Mouse (Mus musculus) embryonic stem cell, embryonic (primary cell): Measurements from ENCODE around the gene Usp54.

ENCODE experiments used
- CTCF ChIA-PET, 4 experiments: fragments of 300-600 bp in 2 of 4; fragments of 350-600 bp in 2 of 4; sonication (Branson Sonifier 250); formaldehyde crosslinking; loops; one replicate each; lab custom pipeline; 2022; ENCODE audit warnings: inconsistent platforms in 2 of 4; lab: Charles Lee
- POLR2A ChIA-PET, 4 experiments: fragments of 300-600 bp in 2 of 4; fragments of 350-600 bp in 2 of 4; sonication (Branson Sonifier 250); formaldehyde crosslinking; loops; one replicate each; lab custom pipeline; 2022; ENCODE audit warnings: antibody characterized with exemption in 4 of 4, inconsistent platforms in 1 of 4; lab: Charles Lee

The Usp54 gene

DNA sequence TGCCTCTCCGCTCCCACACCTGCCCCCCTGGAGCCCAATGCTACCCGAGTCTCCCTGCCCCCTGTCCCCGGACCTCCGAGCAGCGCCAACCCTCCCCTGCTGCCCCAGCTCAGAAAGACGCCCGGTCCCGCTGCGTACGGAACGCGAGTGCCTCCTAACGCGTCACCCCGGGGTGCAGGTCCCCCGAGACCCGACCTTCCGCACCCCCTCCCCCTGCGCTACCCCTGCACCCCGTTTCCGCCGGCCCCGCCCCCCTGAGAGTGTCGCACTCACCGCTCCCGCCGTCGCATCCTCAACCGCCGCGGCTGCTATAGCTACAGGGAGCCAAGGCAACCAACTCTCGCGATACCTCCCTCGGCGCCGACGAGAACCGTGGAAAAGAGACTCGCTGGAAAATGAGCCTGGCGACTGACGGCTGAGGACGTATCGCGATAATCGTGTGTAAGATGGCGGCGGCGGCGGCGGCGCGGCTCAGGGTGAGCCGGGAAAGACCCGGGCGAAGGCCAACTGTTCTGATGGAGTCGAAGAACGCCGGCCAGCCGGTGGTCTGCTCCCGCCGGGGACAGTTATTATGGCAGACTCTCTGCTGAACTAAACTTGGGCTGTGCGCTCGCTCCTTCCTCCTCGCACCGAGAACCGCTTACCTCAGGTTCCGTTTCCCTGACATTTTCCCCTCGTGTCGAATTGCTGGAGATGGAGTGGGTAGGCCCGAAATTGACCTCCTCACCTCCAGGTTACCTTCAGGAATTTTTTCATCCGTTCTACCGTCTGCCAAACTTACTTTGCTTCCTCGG lies at the start of gene Usp54:
Usp54 (minus strand) TSS at position 420 of the 794 bp plus-strand sequence.
- ChIA-PET CTCF (interaction anchor here in 2 of 4 experiments (0.6 to 1.6 kb wide), 8 partner anchors 9 to 243 kb away, joined by 3 to 9 read pairs (median 4); partner anchors contain the start of gene Sec24c (in 1 of the 2)), POLR2A (interaction anchor here (0.6 to 4.2 kb wide), 86 partner anchors 8 to 780 kb away, joined by 3 to 69 read pairs (median 5); partner anchors contain the start of genes Ppp3cb (in 3 of the 4), Sec24c (in 3 of the 4), Vcl (in 3 of the 4) and Adk (in 2 of the 4))

DNA sequence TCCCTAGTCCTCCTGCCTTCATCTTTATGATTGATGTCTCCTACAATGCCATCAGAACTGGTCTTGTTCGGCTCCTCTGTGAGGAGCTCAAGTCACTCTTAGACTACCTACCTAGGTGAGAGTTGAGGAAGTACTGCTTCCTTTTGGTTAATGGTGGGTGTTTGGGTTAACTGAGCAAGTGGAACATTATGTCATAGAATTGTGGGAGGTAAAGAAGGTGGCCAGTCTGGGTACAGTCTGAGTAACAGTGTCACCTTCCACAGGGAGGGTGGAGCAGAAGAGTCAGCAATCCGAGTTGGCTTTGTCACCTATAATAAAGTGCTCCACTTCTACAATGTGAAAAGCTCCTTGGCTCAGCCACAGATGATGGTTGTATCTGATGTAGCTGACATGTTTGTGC lies 48.1 kb upstream of the Usp54 start:
- POLR2A ChIA-PET, result interaction anchor here in 2 of 4 experiments (0.5 to 1.6 kb wide), 6 partner anchors 10 to 213 kb away, joined by 3 to 4 read pairs (median 3); no protein-coding TSS in a partner anchor
- CTCF ChIA-PET, result no interaction called here

DNA sequence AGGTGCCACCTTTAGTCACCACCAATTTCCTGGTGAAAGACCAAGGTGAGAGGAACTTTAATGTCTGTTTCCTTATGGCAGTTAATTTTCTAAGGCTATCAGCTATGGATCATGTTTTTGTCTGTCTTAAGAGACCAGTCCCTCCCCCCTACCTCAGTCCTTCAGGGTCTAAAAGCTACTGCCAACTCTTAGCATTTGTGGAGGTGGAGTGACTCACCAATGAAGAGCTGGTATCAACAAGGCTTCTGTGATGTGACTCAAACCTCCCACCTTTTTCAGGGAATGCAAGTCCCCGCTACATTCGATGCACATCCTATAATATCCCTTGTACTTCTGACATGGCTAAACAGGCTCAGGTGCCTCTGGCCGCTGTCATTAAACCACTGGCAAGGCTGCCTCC lies 45.7 kb upstream of the Usp54 start:
- CTCF ChIA-PET, result interaction anchor here in 1 of 4 experiments (0.6 kb wide), 1 partner anchor 69 kb away, joined by 3 read pairs; no protein-coding TSS in a partner anchor
- POLR2A ChIA-PET, result interaction anchor here in 2 of 4 experiments (1.0 to 5.3 kb wide), 5 partner anchors 12 to 21 kb away, joined by 3 to 34 read pairs (median 4); partner anchors contain the start of genes Chchd1 (in 1 of the 2), Sec24c (in 1 of the 2) and Zswim8 (in 1 of the 2)

DNA sequence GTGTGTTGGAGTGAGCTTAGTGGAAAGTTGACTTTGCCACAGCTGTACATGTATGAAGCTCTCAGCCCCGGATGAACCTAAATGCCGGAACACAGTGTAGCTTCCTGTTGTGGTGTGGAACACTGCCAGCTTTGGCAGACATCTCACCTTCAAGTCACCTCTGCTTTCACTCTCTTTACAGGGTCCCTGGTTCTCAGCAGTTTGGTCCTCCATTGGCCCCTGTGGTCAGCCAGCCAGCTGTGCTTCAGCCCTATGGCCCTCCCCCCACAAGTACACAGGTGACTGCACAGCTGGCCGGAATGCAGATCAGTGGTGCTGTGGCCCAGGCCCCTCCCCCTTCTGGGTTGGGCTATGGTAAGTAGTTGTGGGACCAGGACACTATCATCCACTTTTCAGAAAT lies 41.6 kb upstream of the Usp54 start:
- ChIA-PET CTCF (interaction anchor here in 2 of 4 experiments (0.6 to 2.0 kb wide), 9 partner anchors 9 to 368 kb away, joined by 3 to 5 read pairs (median 3); no protein-coding TSS in a partner anchor), POLR2A (interaction anchor here in 3 of 4 experiments (0.5 to 6.4 kb wide), 16 partner anchors 8 to 246 kb away, joined by 3 to 43 read pairs (median 6); partner anchors contain the start of genes Fut11 (in 3 of the 3), Sec24c (in 2 of the 3), Chchd1 (in 1 of the 3) and Usp54 (in 1 of the 3))

DNA sequence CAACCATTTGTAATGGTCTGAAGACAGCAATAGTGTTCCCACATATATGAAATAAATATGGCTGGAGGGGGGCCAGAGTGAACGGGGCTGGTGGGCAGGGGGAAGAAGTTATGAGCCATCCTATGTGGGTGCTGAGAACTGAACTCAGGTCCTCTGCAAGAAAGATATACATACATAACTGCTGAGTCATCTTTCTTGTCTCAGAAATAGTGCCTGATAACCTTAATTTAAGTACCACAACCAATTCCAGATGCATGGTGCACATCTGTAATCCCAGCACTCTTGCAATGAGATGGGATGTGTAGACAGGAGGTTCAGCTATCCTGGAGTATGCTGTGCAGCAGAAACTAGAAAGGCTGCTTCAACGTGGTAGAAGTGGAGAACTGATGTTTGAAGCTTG lies 40.9 kb upstream of the Usp54 start:
- CTCF ChIA-PET, result interaction anchor here in 1 of 4 experiments (1.1 to 2.0 kb wide), 4 partner anchors 9 to 20 kb away, joined by 3 to 5 read pairs (median 3); no protein-coding TSS in a partner anchor
- POLR2A ChIA-PET, result interaction anchor here in 2 of 4 experiments (1.0 to 6.4 kb wide), 12 partner anchors 8 to 247 kb away, joined by 3 to 43 read pairs (median 8); partner anchors contain the start of genes Fut11 (in 2 of the 2), Sec24c (in 2 of the 2), Chchd1 (in 1 of the 2) and Usp54 (in 1 of the 2)

DNA sequence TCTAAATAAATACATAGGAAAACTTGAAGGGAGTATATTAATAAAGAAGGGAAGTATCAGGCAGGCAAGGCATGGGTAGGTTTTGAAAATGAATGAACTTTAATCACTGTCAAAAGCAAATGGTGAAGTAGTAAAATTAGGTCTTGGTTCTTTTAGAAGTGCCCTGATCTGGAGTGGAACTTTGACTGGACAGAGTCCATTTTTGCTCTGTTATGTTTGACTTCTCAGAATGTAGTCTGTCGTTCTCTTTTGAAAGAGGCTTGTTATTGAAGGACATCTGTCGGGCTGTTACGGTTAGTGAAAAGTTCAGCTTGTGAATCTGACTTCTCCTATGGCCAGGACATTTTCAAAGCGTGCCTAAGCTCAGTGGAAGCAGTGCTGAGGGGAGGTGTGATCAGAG lies 37.0 kb upstream of the Usp54 start:
- POLR2A ChIA-PET, result interaction anchor here in 1 of 4 experiments (1.3 to 1.7 kb wide), 2 partner anchors 10 to 17 kb away, joined by 3 to 4 read pairs; partner anchors contain the start of gene Fut11
- CTCF ChIA-PET, result no interaction called here

DNA sequence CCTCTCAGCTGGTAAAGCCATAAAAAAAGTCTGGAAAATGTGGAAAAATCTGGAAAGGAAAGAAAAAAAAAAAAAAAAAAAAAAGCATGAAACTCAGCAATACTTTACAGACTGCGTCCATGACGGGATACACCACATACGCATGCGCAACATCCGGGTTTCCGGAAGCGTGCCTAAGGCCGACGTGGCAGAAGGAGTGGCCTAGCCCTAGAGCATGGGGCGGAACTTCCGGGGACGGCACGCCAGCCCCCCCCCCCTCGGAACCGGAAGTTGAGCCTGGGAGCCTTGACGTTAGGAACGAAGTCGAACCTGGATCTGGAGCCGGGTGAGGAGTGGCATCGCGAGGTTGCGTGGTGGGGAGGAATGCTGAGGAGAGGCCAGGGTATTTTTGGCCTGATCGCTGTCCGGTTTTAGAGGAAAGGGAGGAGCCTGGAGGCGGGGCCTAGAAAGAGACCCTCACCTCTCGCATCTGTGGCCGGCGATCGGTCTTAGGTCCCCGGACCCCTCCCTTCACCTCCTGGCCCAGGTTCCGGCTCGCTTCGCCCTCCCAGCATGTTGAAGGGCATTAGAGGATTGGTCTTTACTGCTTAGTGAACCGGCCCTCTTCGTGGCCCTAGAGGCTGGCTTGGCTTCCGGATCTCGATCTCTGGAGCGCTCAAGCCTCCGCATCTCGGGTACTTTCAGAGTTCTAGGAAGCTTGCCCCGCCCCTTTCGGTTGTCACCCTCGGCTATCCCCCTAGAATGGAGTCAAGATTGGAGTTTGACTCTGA lies 33.4 kb upstream of the Usp54 start, which contains the start of gene Sec24c:
Sec24c (plus strand) TSS at position 245 of the 770 bp plus-strand sequence.
- ChIA-PET CTCF (interaction anchor here (0.5 to 3.4 kb wide), 16 partner anchors 13 to 560 kb away, joined by 3 to 34 read pairs (median 5); partner anchors contain the start of genes Adk (in 1 of the 4), Ap3m1 (in 1 of the 4) and Mrps16 (in 1 of the 4)), POLR2A (interaction anchor here (0.5 to 5.3 kb wide), 109 partner anchors 8 to 1159 kb away, joined by 3 to 84 read pairs (median 4); partner anchors contain the start of genes Anxa7 (in 3 of the 4), Ppp3cb (in 3 of the 4), Usp54 (in 3 of the 4) and Adk (in 2 of the 4))

DNA sequence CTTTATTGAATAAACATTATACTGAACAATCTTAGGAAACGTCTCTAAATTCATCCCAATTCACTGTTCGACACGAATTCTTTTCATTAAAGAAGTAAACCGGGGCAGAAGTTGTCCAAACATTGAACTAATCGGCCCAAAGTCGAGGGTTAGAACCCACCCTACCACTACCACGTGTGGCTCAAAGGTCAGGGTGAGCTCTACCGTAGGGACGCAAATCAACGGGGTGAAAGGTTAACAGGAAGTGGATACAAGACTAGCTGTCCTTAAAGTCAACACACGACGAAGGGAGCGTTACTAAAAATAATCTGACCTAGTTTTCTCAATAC lies 32.8 kb upstream of the Usp54 start:
- ChIA-PET CTCF (interaction anchor here (0.5 to 3.4 kb wide), 24 partner anchors 8 to 560 kb away, joined by 3 to 34 read pairs (median 4); partner anchors contain the start of genes Adk (in 1 of the 4), Ap3m1 (in 1 of the 4), Cfap70 (in 1 of the 4) and Mrps16 (in 1 of the 4)), POLR2A (interaction anchor here (0.5 to 5.3 kb wide), 99 partner anchors 8 to 1159 kb away, joined by 3 to 84 read pairs (median 5); partner anchors contain the start of genes Anxa7 (in 3 of the 4), Ppp3cb (in 3 of the 4), Usp54 (in 3 of the 4) and Adk (in 2 of the 4))

DNA sequence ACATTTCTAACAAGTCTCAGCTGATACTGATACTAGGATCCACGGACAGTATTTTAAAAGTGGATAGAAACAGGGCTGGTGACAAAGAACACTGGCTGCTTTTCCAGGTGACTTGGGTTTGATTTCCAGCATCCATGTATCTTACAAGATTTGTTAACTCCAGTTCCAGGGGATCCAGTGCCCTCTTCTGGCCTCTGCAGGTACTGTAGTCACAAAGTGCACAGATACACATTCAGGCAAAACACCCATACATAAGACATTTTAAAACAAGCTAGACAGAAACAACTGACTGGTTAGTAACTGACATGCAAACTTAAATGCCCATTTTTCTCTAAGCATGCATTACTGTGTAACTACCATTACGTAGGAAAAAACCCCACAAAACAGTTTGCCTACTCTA lies 32.1 kb upstream of the Usp54 start:
- POLR2A ChIA-PET, result interaction anchor here in 3 of 4 experiments (0.7 to 5.3 kb wide), 59 partner anchors 10 to 614 kb away, joined by 3 to 84 read pairs (median 6); partner anchors contain the start of genes Ppp3cb (in 3 of the 3), Anxa7 (in 2 of the 3), Fut11 (in 2 of the 3) and Usp54 (in 2 of the 3)

DNA sequence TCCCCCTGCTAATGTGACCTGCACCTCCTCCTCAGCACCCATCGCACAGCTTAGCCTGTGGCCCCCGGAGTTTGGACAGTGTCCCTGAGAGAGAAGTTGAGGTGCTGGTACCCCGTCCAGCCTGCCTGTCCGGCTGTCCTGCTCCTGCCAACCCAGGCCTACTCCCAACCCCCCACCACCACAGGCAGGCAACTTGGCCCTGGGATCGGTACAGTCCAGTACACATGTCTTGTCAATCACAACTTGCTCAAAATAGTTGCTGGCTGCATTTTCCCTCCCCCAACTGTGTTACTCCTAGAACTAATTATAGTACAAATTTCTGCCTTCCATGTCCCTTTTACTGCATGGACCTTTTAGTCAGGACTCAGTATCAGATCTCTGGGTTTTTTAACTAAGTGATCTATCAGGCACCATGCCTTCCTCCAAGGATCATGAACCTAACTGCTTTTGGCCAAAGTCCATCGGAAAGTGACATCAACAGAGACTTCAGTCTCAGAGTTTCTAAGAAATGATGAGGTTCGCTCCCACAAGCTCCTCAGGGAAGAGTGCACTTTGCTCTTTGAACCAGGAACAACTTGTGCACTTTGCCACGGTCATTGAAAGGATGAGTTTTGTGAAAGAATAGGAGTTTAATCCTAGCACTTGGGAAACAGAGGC lies 27.4 kb upstream of the Usp54 start, which contains the start of gene Synpo2l:
Synpo2l (minus strand) TSS at position 201 of the 657 bp plus-strand sequence.
- POLR2A ChIA-PET, result no interaction called here
- CTCF ChIA-PET, result interaction anchor here in 1 of 4 experiments (1.1 kb wide), 1 partner anchor 290 kb away, joined by 3 read pairs; no protein-coding TSS in a partner anchor

More for the DNA sequence above, 32.1 kb upstream of the Usp54 start:
- CTCF ChIA-PET, result interaction anchor here (0.6 to 3.4 kb wide), 24 partner anchors 9 to 559 kb away, joined by 3 to 34 read pairs (median 4); partner anchors contain the start of genes Adk (in 1 of the 4), Ap3m1 (in 1 of the 4), Cfap70 (in 1 of the 4) and Mrps16 (in 1 of the 4)

DNA sequence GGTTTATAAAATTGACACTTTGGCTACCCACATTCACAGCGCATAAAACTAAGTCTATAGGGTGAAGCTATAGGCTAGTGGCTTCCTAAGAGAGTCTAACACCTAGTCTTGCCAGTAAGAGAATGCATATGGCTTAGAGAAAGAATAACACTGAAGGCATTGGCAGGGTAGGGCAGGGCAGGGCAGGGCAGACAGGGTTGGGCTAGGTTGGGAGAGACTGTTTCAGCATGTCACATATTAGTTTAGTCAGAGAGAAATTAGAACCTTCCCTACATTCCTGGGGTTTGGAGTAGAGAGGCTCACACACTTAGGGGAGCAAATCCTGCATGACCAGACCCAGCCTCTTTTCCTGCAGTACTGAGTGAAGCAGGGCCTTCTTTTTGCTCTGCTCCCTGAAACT lies 26.6 kb upstream of the Usp54 start:
- POLR2A ChIA-PET, result interaction anchor here in 1 of 4 experiments (1.8 to 1.9 kb wide), 2 partner anchors 27 to 188 kb away, joined by 4 to 6 read pairs; partner anchors contain the start of genes Anxa7 and Usp54
- CTCF ChIA-PET, result no interaction called here

DNA sequence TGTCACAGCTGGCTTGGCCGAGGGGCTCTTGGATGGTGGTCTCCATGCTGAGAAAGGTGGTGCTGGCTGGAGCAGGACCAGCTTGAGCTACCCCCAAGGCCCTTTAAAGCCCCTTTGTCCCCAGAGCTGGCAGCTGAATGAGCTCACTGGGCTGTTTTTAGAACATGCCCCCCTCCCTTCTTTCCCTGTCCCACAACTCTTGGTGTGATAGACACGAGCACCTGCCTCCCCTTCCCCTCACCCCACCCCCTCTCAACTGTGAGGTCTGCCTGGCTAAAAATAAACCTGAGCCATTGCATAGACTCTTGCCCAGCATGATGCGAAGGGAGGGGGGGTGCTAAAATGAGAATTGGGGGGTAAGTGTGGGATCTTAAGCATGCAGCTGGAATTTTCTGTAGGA lies 23.6 kb upstream of the Usp54 start:
- ChIA-PET CTCF (interaction anchor here in 3 of 4 experiments (0.6 to 1.2 kb wide), 3 partner anchors 9 to 88 kb away, joined by 3 read pairs; no protein-coding TSS in a partner anchor), POLR2A (interaction anchor here in 2 of 4 experiments (0.5 to 5.9 kb wide), 9 partner anchors 8 to 409 kb away, joined by 3 to 84 read pairs (median 4); partner anchors contain the start of genes Sec24c (in 2 of the 2), Adk (in 1 of the 2), Anxa7 (in 1 of the 2) and Ap3m1 (in 1 of the 2))

DNA sequence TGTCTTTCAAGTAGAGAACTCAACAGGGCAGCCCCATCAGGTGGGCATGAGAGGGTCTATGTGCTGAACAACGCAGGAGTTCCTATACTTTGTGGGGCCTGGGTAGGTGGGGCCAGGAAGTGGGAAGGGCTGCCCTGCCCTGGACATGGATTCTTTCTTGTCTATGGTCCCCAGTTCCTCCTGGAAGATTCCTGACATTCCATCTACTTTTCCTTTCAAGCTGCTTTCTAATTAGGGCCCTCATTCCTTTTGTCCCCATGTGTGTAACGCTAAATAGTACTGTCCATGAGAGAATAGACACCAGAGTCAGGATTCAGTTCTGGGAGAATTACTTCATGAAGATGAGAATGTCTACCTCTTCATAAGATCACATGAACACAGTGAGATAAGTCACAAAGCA lies 22.7 kb upstream of the Usp54 start:
- ChIA-PET CTCF (interaction anchor here in 2 of 4 experiments (0.8 to 1.2 kb wide), 2 partner anchors 87 to 88 kb away, joined by 3 read pairs; no protein-coding TSS in a partner anchor), POLR2A (interaction anchor here in 3 of 4 experiments (0.7 to 5.9 kb wide), 9 partner anchors 8 to 833 kb away, joined by 3 to 84 read pairs (median 4); partner anchors contain the start of genes Sec24c (in 2 of the 3), Adk (in 1 of the 3), Anxa7 (in 1 of the 3) and Ap3m1 (in 1 of the 3))

DNA sequence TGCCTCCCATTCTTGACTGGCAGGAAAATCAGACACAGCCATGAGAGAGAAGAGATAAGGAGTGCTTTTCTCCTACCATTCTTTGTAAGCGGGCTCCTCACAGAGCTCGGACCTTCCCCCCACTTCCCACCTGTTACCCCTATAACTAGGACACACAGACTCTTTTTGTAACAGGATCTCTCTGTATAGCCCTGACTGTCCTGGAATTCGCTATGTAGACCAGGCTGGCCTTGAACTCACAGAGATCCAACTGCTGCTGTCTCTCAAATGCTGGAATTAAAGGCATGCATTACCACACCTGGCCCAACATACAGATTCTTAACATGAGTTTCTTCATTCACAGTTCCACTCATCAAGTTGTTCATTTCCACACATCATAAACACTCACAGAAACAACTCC lies 21.9 kb upstream of the Usp54 start:
- ChIA-PET POLR2A (interaction anchor here in 3 of 4 experiments (1.2 to 5.9 kb wide), 9 partner anchors 7 to 270 kb away, joined by 3 to 84 read pairs (median 23); partner anchors contain the start of genes Sec24c (in 2 of the 3), Mrps16 (in 1 of the 3) and Usp54 (in 1 of the 3)), CTCF (interaction anchor here in 3 of 4 experiments (0.8 to 3.9 kb wide), 4 partner anchors 10 to 87 kb away, joined by 3 to 32 read pairs (median 17); no protein-coding TSS in a partner anchor)

DNA sequence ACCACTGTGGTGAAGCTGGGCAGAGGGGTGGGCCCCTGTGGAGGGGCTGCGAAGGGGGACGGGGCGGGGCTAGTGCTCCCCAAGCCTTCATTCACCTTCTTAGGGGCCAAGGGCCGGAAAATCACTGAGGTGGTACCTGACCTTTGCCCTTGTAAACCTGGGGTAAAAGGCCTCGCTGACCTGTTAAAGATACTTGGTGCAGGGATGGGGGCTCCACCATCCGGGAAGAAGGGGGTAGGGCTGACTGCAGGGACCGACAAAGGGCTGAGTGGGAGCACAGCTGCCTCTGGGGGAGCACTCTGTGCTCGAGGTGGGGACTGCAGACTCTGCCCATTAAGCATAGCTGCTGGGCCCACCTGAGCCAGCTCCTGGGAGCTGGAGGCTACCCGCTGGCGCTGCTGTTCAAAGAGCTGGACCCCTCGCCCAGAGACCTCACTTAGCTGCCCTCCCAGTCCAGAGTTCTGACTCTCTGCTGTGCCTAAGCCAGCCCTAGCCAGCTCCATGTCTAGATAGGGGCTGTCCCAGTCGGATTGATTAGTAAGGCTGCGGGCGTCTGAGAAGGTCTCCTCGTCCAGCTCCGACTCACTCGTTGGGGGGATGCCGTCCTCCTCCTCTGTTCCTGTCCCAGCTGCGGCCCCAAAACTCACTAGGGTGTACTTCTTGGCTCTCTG lies 20.9 kb upstream of the Usp54 start:
- CTCF ChIA-PET, result interaction anchor here (0.5 to 3.9 kb wide), 28 partner anchors 9 to 887 kb away, joined by 3 to 34 read pairs (median 4); partner anchors contain the start of genes Anxa7 (in 2 of the 4), Cfap70 (in 1 of the 4), Fut11 (in 1 of the 4) and Sec24c (in 1 of the 4)
- POLR2A ChIA-PET, result interaction anchor here in 3 of 4 experiments (0.6 to 5.9 kb wide), 43 partner anchors 8 to 391 kb away, joined by 3 to 84 read pairs (median 4); partner anchors contain the start of genes Usp54 (in 3 of the 3), Adk (in 2 of the 3), Ap3m1 (in 2 of the 3) and Mrps16 (in 2 of the 3)
